Mouse (Mus musculus) gastrocnemius, adult 2 months (tissue): ENCODE measurements around the gene Calml4. TPM values are rescaled to one million over a fixed set of nuclear protein-coding genes. Genes with fewer than 3 reads are reported as not detected.
A peak's percentile ranks its signal among the peaks of the same experiment; 100 is the strongest.

Experiments used
- DNase-seq: peaks from one replicate; pipeline ENCODE4 v3.0.0; 2022
- H3K27ac ChIP-seq: fragments of 200-600 bp; 2 replicates; pipeline ENCODE4 v1.8.1; 2022; ENCODE audit warnings: mild to moderate bottlenecking
- H3K4me3 ChIP-seq: fragments of 200-600 bp; 2 replicates; pipeline ENCODE4 v1.8.1; 2022; ENCODE audit warnings: mild to moderate bottlenecking, moderate library complexity
- CTCF ChIP-seq: fragments of 200-600 bp; IDR thresholded peaks from 2 replicates; pipeline ENCODE4 v1.8.1; 2022; ENCODE audit warnings: antibody characterized with exemption, mild to moderate bottlenecking, moderate library complexity
- intact Hi-C: fragments of 180-260 bp; cut with DNase I; formaldehyde crosslinking; loops from one replicate; pipeline ENCODE4 v1.15.1; 2025
- total RNA-seq, 2 experiments: library from RNA; stranded (reverse); gene quantifications; 2 replicates each; pipeline ENCODE4 v1.2.3; 2021

Gene Calml4
- total RNA-seq, 2 experiments from 2014 or later: 0.99 to 1.1 TPM

GRCm38 (mm10) chr9:62876966-62877616, 19.2 kb downstream of the Calml4 start:
- no peak for DNase-seq
- no peak overlapping the region for H3K4me3 ChIP-seq
- intact Hi-C loops: no loop called here
- TF ChIP-seq CTCF: no peak
- H3K27ac ChIP-seq: no peak overlapping the region

GRCm38 (mm10) chr9:62877825-62878224, 19.9 kb downstream of the Calml4 start:
- H3K27ac ChIP-seq: no peak overlapping the region
- intact Hi-C loops: no loop called here
- DNase-seq: no peak
- no peak overlapping the region for H3K4me3 ChIP-seq
- no peak for TF ChIP-seq CTCF

- intact Hi-C loops: no loop called here
- Histone ChIP-seq H3K27ac (peak overlapping the region; percentile 63), H3K4me3 (peak overlapping the region; percentile 55)
- peak; percentile 57 for DNase-seq
- TF ChIP-seq CTCF: peak; percentile 29
These were observed 24.0 kb downstream of the Calml4 start for GRCm38 (mm10) chr9:62881871-62882270.

- Histone ChIP-seq H3K4me3 (no peak overlapping the region), H3K27ac (no peak overlapping the region)
- intact Hi-C loops: no loop called here
- no peak for TF ChIP-seq CTCF
- peak; percentile 53 for DNase-seq
These were observed 36.6 kb downstream of the Calml4 start for GRCm38 (mm10) chr9:62894486-62894885.

- intact Hi-C loops: no loop called here
- Histone ChIP-seq H3K27ac (no peak overlapping the region), H3K4me3 (no peak overlapping the region)
- no peak for TF ChIP-seq CTCF
- DNase-seq: no peak
These were observed 43.9 kb downstream of the Calml4 start for GRCm38 (mm10) chr9:62901736-62902135.

GRCm38 (mm10) chr9:62903841-62904240, 46.0 kb downstream of the Calml4 start:
- no peak for DNase-seq
- no peak overlapping the region for H3K4me3 ChIP-seq
- no peak overlapping the region for H3K27ac ChIP-seq
- intact Hi-C loops: no loop called here
- TF ChIP-seq CTCF: no peak

- TF ChIP-seq CTCF: no peak
- H3K27ac ChIP-seq: no peak overlapping the region
- intact Hi-C loops: no loop called here
- DNase-seq: no peak
- H3K4me3 ChIP-seq: no peak overlapping the region
These were observed 47.2 kb downstream of the Calml4 start for GRCm38 (mm10) chr9:62905039-62905438.

- intact Hi-C loops: loop anchor here (10.0 kb wide), 1 partner anchor 211 kb away; no protein-coding TSS in a partner anchor
- no peak overlapping the region for H3K27ac ChIP-seq
- H3K4me3 ChIP-seq: no peak overlapping the region
- DNase-seq: no peak
- no peak for TF ChIP-seq CTCF
These were observed 55.6 kb downstream of the Calml4 start for GRCm38 (mm10) chr9:62913390-62914069.

- Histone ChIP-seq H3K27ac (no peak overlapping the region), H3K4me3 (no peak overlapping the region)
- no peak for DNase-seq
- intact Hi-C loops: loop anchor here (10.0 kb wide), 1 partner anchor 208 kb away; no protein-coding TSS in a partner anchor
- no peak for TF ChIP-seq CTCF
These were observed 59.2 kb downstream of the Calml4 start for GRCm38 (mm10) chr9:62917059-62917458.

GRCm38 (mm10) chr9:62920877-62921276, 63.0 kb downstream of the Calml4 start:
- TF ChIP-seq CTCF: no peak
- Histone ChIP-seq H3K27ac (no peak overlapping the region), H3K4me3 (no peak overlapping the region)
- DNase-seq: no peak
- intact Hi-C loops: no loop called here

GRCm38 (mm10) chr9:62924886-62925610, 67.2 kb downstream of the Calml4 start:
- peak overlapping the region; percentile 0; the same call in 1 of the 2 replicates for H3K27ac ChIP-seq
- no peak for DNase-seq
- intact Hi-C loops: no loop called here
- no peak overlapping the region for H3K4me3 ChIP-seq
- no peak for TF ChIP-seq CTCF

Other genes with a start within 250 kb of the Calml4 start
- 1 to 10 TPM; 3.2 to 5.1 TPM for gene Itga11, start 180.3 kb upstream of the Calml4 start, total RNA-seq
- gene Fem1b, start 46.1 kb upstream of the Calml4 start, total RNA-seq: 10 to 100 TPM; 13.6 to 15.8 TPM
- gene Cln6, start 19.3 kb upstream of the Calml4 start, total RNA-seq: 10 to 100 TPM; 17.5 to 20.7 TPM
- gene Pias1, start 129.8 kb downstream of the Calml4 start, total RNA-seq: 10 to 100 TPM; 19.6 to 20.4 TPM